Mouse (Mus musculus): ENCODE measurements around the gene Celf1.
"Not testable (repeated sequence)": the region's sequence is repeated elsewhere in the genome, so short reads cannot be mapped to it uniquely, and the experiment has no call there.

The Celf1 gene

GRCm38 (mm10) chr2:90941744-90942143 lies 1.6 kb downstream of the Celf1 start:
- DNase-seq: no peak

- no peak for DNase-seq
These were observed 10.0 kb downstream of the Celf1 start for GRCm38 (mm10) chr2:90950149-90950548.

- DNase-seq: peak; percentile 30
These were observed 10.5 kb downstream of the Celf1 start for GRCm38 (mm10) chr2:90950582-90951194.

- DNase-seq: no peak
These were observed 13.3 kb downstream of the Celf1 start for GRCm38 (mm10) chr2:90953461-90953860.

- DNase-seq: no peak
These were observed 15.9 kb downstream of the Celf1 start for GRCm38 (mm10) chr2:90956053-90956452.

GRCm38 (mm10) chr2:90958856-90959255 lies 18.7 kb downstream of the Celf1 start:
- DNase-seq: no peak

- DNase-seq: no peak
These were observed 19.8 kb downstream of the Celf1 start for GRCm38 (mm10) chr2:90960012-90960411.

GRCm38 (mm10) chr2:90963304-90963703 lies 23.1 kb downstream of the Celf1 start:
- peak; percentile 78 for DNase-seq

GRCm38 (mm10) chr2:90964811-90965465 lies 24.8 kb downstream of the Celf1 start:
- peak; percentile 68 for DNase-seq

- DNase-seq: peak; percentile 30
These were observed 25.4 kb downstream of the Celf1 start for GRCm38 (mm10) chr2:90965466-90966080.

- DNase-seq: peak; percentile 91
These were observed 30.4 kb downstream of the Celf1 start for GRCm38 (mm10) chr2:90970606-90971005.

GRCm38 (mm10) chr2:90974101-90974500 lies 33.9 kb downstream of the Celf1 start:
- peak; percentile 72 for DNase-seq

- DNase-seq: no peak
These were observed 35.1 kb downstream of the Celf1 start for GRCm38 (mm10) chr2:90975181-90975835.

- DNase-seq: no peak
These were observed 36.4 kb downstream of the Celf1 start for GRCm38 (mm10) chr2:90976590-90976989.

- peak; percentile 81 for DNase-seq
These were observed 37.1 kb downstream of the Celf1 start for GRCm38 (mm10) chr2:90977291-90977690.

- DNase-seq: no peak
These were observed 45.9 kb downstream of the Celf1 start for GRCm38 (mm10) chr2:90986055-90986454.

GRCm38 (mm10) chr2:91008536-91008935 lies 68.4 kb downstream of the Celf1 start:
- DNase-seq: peak; percentile 38

- DNase-seq: no peak
These were observed 73.7 kb downstream of the Celf1 start for GRCm38 (mm10) chr2:91013881-91014280.

GRCm38 (mm10) chr2:91015386-91015785 lies 75.2 kb downstream of the Celf1 start:
- DNase-seq: peak; percentile 89

GRCm38 (mm10) chr2:91018061-91018788 lies 78.0 kb downstream of the Celf1 start:
- DNase-seq: peak; percentile 69

GRCm38 (mm10) chr2:91019911-91020310 lies 79.7 kb downstream of the Celf1 start:
- DNase-seq: no peak

- DNase-seq: not testable (repeated sequence)
These were observed 82.1 kb downstream of the Celf1 start for GRCm38 (mm10) chr2:91022266-91022665.

- DNase-seq: no peak
These were observed 82.9 kb downstream of the Celf1 start for GRCm38 (mm10) chr2:91023131-91023530.

Measured in cerebellum, adult 9-11 months (tissue).